Mouse (Mus musculus): ENCODE data around the gene Tenm2. TPM values are rescaled to one million over a fixed set of nuclear protein-coding genes. Genes with fewer than 3 reads are reported as not detected.

The Tenm2 gene
- polyA plus RNA-seq, 1 experiment from 2014 or later: 3.4 TPM

- Histone ChIP-seq H3K27ac (replicated peaks; ENCODE audit: low read depth, low read length) (no peak overlapping the region), H3K4me1 (ENCODE audit: control insufficient read depth, insufficient read depth, low read length) (peaks cover 19% of the 10 kb centered on the region; the same call in 1 of the 2 replicates), H3K4me3 (ENCODE audit: low read depth, low read length) (no peak overlapping the region), H3K9me3 (ENCODE audit: control insufficient read depth, low read length) (no peaks in the 10 kb centered on the region), H3K27me3 (replicated peaks; ENCODE audit: control insufficient read depth, insufficient read depth, low read length) (no peaks in the 10 kb centered on the region), H3K9ac (ENCODE audit: low read depth, low read length) (no peak overlapping the region), H3K4me2 (ENCODE audit: low read depth, low read length) (no peak overlapping the region), H3K36me3 (ENCODE audit: control insufficient read depth, insufficient read depth, low read length) (no peaks in the 10 kb centered on the region)
- DNase-seq (ENCODE audit: low spot score) (no peak), ATAC-seq (ENCODE audit: low read depth) (no peak)
- WGBS: 78% methylated on average over 12 of the region's 12 CpGs
Measured at GRCm38 (mm10) chr11:36332222-36332621, 903.5 kb downstream of the Tenm2 start.

DNA sequence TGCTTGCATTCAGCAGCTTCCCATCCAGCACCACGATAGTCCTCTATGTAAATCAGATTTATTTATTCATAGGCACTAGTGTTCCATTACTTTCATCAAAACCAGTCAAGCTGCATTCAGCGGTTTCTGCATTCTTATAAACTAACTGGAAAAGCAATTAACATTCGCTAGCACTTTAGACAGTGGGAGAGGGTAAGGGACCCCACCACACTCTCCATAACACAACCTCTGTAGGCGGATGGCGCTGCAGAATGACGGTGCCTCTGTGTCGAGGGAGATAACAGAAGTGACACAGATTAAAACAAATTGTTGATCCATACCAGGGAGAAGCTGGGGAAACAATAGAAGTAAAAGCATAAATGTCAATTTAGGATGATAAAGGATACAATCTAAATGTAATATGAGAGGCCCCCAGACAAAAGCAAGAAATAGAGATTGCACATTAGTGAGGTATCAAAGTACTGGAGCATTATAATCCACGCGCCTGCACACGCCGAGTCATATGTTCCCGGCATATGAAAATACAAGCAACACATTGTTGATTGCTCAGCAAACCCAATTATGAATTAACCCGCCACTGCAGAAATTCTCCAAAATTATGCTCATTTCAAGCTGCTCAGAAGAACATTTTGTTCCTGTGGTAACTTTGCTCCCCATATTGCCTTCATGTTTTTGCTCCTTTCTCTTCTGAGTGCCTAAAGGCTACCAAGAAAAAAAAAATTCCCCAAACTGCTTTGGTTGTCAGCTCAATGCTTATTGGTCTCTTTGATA is 904.2 kb downstream of the Tenm2 start:
- H3K4me1 ChIP-seq (ENCODE audit: control insufficient read depth, insufficient read depth, low read length): peaks cover 19% of the 10 kb centered on the region; the same call in 1 of the 2 replicates
- no peak overlapping the region for H3K4me3 ChIP-seq (ENCODE audit: low read depth, low read length)
- H3K4me2 ChIP-seq (ENCODE audit: low read depth, low read length): 0 out of 2 replicates have a peak overlapping the region, but pooled peaks have one; percentile 7
- H3K27me3 ChIP-seq (replicated peaks; ENCODE audit: control insufficient read depth, insufficient read depth, low read length): no peaks in the 10 kb centered on the region
- WGBS: 53% methylated on average over 13 of the region's 13 CpGs
- no peak overlapping the region for H3K27ac ChIP-seq (replicated peaks; ENCODE audit: low read depth, low read length)
- no peaks in the 10 kb centered on the region for H3K9me3 ChIP-seq (ENCODE audit: control insufficient read depth, low read length)
- DNase-seq (ENCODE audit: low spot score) (peak; percentile 26), ATAC-seq (ENCODE audit: low read depth) (no peak)
- no peak overlapping the region for H3K9ac ChIP-seq (ENCODE audit: low read depth, low read length)
- no peaks in the 10 kb centered on the region for H3K36me3 ChIP-seq (ENCODE audit: control insufficient read depth, insufficient read depth, low read length)

GRCm38 (mm10) chr11:36327243-36327642 is 908.5 kb downstream of the Tenm2 start:
- DNase-seq (ENCODE audit: low spot score) (no peak), ATAC-seq (ENCODE audit: low read depth) (no peak)
- Histone ChIP-seq H3K9me3 (ENCODE audit: control insufficient read depth, low read length) (no peaks in the 10 kb centered on the region), H3K9ac (ENCODE audit: low read depth, low read length) (no peak overlapping the region), H3K4me2 (ENCODE audit: low read depth, low read length) (no peak overlapping the region), H3K36me3 (ENCODE audit: control insufficient read depth, insufficient read depth, low read length) (no peaks in the 10 kb centered on the region), H3K27me3 (replicated peaks; ENCODE audit: control insufficient read depth, insufficient read depth, low read length) (no peaks in the 10 kb centered on the region), H3K4me1 (ENCODE audit: control insufficient read depth, insufficient read depth, low read length) (peaks cover 14% of the 10 kb centered on the region; the same call in 1 of the 2 replicates), H3K4me3 (ENCODE audit: low read depth, low read length) (no peak overlapping the region), H3K27ac (replicated peaks; ENCODE audit: low read depth, low read length) (no peak overlapping the region)
- WGBS: 75% methylated on average over 5 of the region's 5 CpGs

DNA sequence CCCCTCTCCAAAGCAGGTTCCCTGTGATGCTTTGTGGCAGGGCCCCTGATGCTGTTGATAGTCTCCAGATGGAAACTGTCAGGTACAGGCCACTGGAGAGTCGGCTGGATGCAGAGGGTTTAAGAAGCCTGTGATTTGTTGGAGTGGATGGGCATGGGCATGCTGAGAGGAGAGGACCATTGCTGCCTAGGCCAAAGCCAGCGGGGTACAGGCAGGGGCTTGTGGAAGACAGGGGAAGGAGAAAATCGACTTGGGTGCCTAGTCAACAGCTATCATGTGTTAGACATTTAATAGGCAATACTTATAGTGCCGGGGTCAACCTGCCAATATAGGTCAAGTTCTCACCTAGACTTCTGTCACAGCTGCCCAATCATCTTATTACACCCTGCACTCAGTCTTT is 926.4 kb downstream of the Tenm2 start:
- H3K4me3 ChIP-seq (ENCODE audit: low read depth, low read length): no peak overlapping the region
- ATAC-seq (ENCODE audit: low read depth) (no peak), DNase-seq (ENCODE audit: low spot score) (no peak)
- H3K27ac ChIP-seq (replicated peaks; ENCODE audit: low read depth, low read length): no peak overlapping the region
- H3K36me3 ChIP-seq (ENCODE audit: control insufficient read depth, insufficient read depth, low read length): no peaks in the 10 kb centered on the region
- H3K9me3 ChIP-seq (ENCODE audit: control insufficient read depth, low read length): no peaks in the 10 kb centered on the region
- WGBS: 56% methylated on average over 4 of the region's 4 CpGs
- 0 out of 2 replicates have a peak, but pooled peaks cover 5% of the 10 kb centered on the region for H3K4me1 ChIP-seq (ENCODE audit: control insufficient read depth, insufficient read depth, low read length)
- no peaks in the 10 kb centered on the region for H3K27me3 ChIP-seq (replicated peaks; ENCODE audit: control insufficient read depth, insufficient read depth, low read length)
- no peak overlapping the region for H3K9ac ChIP-seq (ENCODE audit: low read depth, low read length)
- H3K4me2 ChIP-seq (ENCODE audit: low read depth, low read length): no peak overlapping the region

- ATAC-seq (ENCODE audit: low read depth) (no peak), DNase-seq (ENCODE audit: low spot score) (no peak)
- H3K4me2 ChIP-seq (ENCODE audit: low read depth, low read length): no peak overlapping the region
- H3K9me3 ChIP-seq (ENCODE audit: control insufficient read depth, low read length): no peaks in the 10 kb centered on the region
- no peak overlapping the region for H3K9ac ChIP-seq (ENCODE audit: low read depth, low read length)
- no peaks in the 10 kb centered on the region for H3K36me3 ChIP-seq (ENCODE audit: control insufficient read depth, insufficient read depth, low read length)
- H3K27me3 ChIP-seq (replicated peaks; ENCODE audit: control insufficient read depth, insufficient read depth, low read length): no peaks in the 10 kb centered on the region
- H3K4me1 ChIP-seq (ENCODE audit: control insufficient read depth, insufficient read depth, low read length): peaks cover 6% of the 10 kb centered on the region
- 79% methylated on average over 6 of the region's 6 CpGs for WGBS
- no peak overlapping the region for H3K4me3 ChIP-seq (ENCODE audit: low read depth, low read length)
- H3K27ac ChIP-seq (replicated peaks; ENCODE audit: low read depth, low read length): no peak overlapping the region
Measured at GRCm38 (mm10) chr11:36307276-36307675, 928.5 kb downstream of the Tenm2 start.

DNA sequence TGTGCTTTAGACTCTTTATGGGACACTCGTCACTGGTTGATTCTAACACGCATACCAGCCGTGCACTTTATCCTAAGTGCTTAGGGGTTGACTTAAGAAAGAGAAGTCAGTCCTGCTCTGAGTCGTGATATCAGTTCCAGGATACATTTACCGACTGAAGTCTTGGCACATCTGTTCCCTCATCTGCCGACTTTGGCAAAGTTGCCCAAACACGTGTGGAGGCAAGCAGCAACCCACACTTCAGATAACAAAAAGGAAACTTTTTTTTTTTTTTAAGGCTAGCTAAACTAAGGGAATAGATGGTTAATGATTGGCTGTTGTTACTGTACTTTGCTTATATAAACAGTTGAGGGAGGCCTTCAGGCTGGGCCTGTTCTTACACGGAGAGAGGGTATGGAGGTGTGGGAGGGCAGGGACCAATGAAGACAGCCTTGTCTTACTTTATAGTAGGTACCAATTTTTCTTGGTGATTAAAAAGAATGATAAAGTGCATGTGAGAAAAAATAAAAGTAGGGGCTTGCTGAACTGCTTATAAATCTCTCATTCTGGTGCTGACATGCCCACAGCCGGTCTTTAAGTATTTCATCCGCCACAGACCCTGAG is 930.3 kb downstream of the Tenm2 start:
- peaks cover 11% of the 10 kb centered on the region for H3K4me1 ChIP-seq (ENCODE audit: control insufficient read depth, insufficient read depth, low read length)
- H3K4me3 ChIP-seq (ENCODE audit: low read depth, low read length): no peak overlapping the region
- ATAC-seq (ENCODE audit: low read depth) (no peak), DNase-seq (ENCODE audit: low spot score) (peak; percentile 44)
- no peaks in the 10 kb centered on the region for H3K9me3 ChIP-seq (ENCODE audit: control insufficient read depth, low read length)
- no peak overlapping the region for H3K9ac ChIP-seq (ENCODE audit: low read depth, low read length)
- 60% methylated on average over 10 of the region's 10 CpGs for WGBS
- no peak overlapping the region; the same call in 1 of the 2 replicates for H3K27ac ChIP-seq (replicated peaks; ENCODE audit: low read depth, low read length)
- H3K4me2 ChIP-seq (ENCODE audit: low read depth, low read length): no peak overlapping the region
- no peaks in the 10 kb centered on the region for H3K36me3 ChIP-seq (ENCODE audit: control insufficient read depth, insufficient read depth, low read length)
- H3K27me3 ChIP-seq (replicated peaks; ENCODE audit: control insufficient read depth, insufficient read depth, low read length): no peaks in the 10 kb centered on the region

GRCm38 (mm10) chr11:36302913-36303371 is 932.8 kb downstream of the Tenm2 start:
- H3K36me3 ChIP-seq (ENCODE audit: control insufficient read depth, insufficient read depth, low read length): no peaks in the 10 kb centered on the region
- H3K9me3 ChIP-seq (ENCODE audit: control insufficient read depth, low read length): no peaks in the 10 kb centered on the region
- no peaks in the 10 kb centered on the region for H3K27me3 ChIP-seq (replicated peaks; ENCODE audit: control insufficient read depth, insufficient read depth, low read length)
- H3K4me2 ChIP-seq (ENCODE audit: low read depth, low read length): no peak overlapping the region
- 0 out of 2 replicates have a peak overlapping the region, but pooled peaks have one; percentile 15 for H3K27ac ChIP-seq (replicated peaks; ENCODE audit: low read depth, low read length)
- ATAC-seq (ENCODE audit: low read depth) (peak; percentile 75), DNase-seq (ENCODE audit: low spot score) (peak; percentile 76)
- no peak overlapping the region for H3K9ac ChIP-seq (ENCODE audit: low read depth, low read length)
- H3K4me3 ChIP-seq (ENCODE audit: low read depth, low read length): no peak overlapping the region
- 39% methylated on average over 2 of the region's 2 CpGs for WGBS
- peaks cover 11% of the 10 kb centered on the region for H3K4me1 ChIP-seq (ENCODE audit: control insufficient read depth, insufficient read depth, low read length)

GRCm38 (mm10) chr11:36302096-36302495 is 933.7 kb downstream of the Tenm2 start:
- 45% methylated on average over 7 of the region's 7 CpGs for WGBS
- Histone ChIP-seq H3K4me1 (ENCODE audit: control insufficient read depth, insufficient read depth, low read length) (peaks cover 11% of the 10 kb centered on the region), H3K4me2 (ENCODE audit: low read depth, low read length) (no peak overlapping the region; the same call in 1 of the 2 replicates), H3K9me3 (ENCODE audit: control insufficient read depth, low read length) (no peaks in the 10 kb centered on the region), H3K36me3 (ENCODE audit: control insufficient read depth, insufficient read depth, low read length) (no peaks in the 10 kb centered on the region), H3K4me3 (ENCODE audit: low read depth, low read length) (no peak overlapping the region), H3K9ac (ENCODE audit: low read depth, low read length) (no peak overlapping the region), H3K27me3 (replicated peaks; ENCODE audit: control insufficient read depth, insufficient read depth, low read length) (no peaks in the 10 kb centered on the region), H3K27ac (replicated peaks; ENCODE audit: low read depth, low read length) (peak overlapping the region; percentile 31)
- ATAC-seq (ENCODE audit: low read depth) (no peak), DNase-seq (ENCODE audit: low spot score) (peak; percentile 56)

Data from embryonic facial prominence, embryonic 14.5 days (tissue).